Mouse (Mus musculus): ENCODE data around the gene Lkaaear1. TPM values are rescaled to one million over a fixed set of nuclear protein-coding genes. Genes with fewer than 3 reads are reported as not detected.

Gene Lkaaear1
- total and polyA plus RNA-seq, 3 experiments, result not detected

GRCm38 (mm10) chr2:181657441-181657840 is 40.8 kb downstream of the Lkaaear1 start:
- in situ Hi-C loops (cut with MboI; ENCODE audit: low pct_ligation_motif_present, low pct_unique_long_range_greater_than_20kb, low sequenced_read_pairs) (no loop called here), dilution Hi-C loops (cut with MboI; ENCODE audit: extremely low pct_ligation_motif_present, extremely low pct_unique_long_range_greater_than_20kb, low sequenced_read_pairs) (no loop called here)
- Histone ChIP-seq H3K9me3 (replicated peaks; ENCODE audit: low read length) (no peaks in the 10 kb centered on the region), H3K4me2 (ENCODE audit: insufficient read depth, low read depth, poor library complexity, severe bottlenecking) (no peak overlapping the region), H3K27ac (ENCODE audit: insufficient read depth, low read depth) (no peak overlapping the region), H3K27me3 (replicated peaks) (no peaks in the 10 kb centered on the region), H3K36me3 (replicated peaks in 1 of 2; ENCODE audit: control insufficient read depth in 1 of 2, insufficient read depth in 1 of 2, low read length in 1 of 2) (peaks cover 37 to 67% of the 10 kb centered on the region in 2 experiments), H3K9ac (ENCODE audit: insufficient read depth, low read depth) (no peak overlapping the region), H3K4me1 (ENCODE audit: control insufficient read depth in 1 of 2, insufficient read depth in 2 of 2) (peaks cover 0 to 11% of the 10 kb centered on the region in 2 experiments; a peak in 2 of 4 replicates), H3K4me3 (replicated peaks in 1 of 3; ENCODE audit: low read depth in 2 of 3, low read length in 2 of 3, poor library complexity in 1 of 3) (no peak overlapping the region), H3K79me2 (replicated peaks; ENCODE audit: control insufficient read depth, extremely low read depth, insufficient read depth, poor library complexity, severe bottlenecking) (no peaks in the 10 kb centered on the region)
- no peak for DNase-seq (ENCODE audit: extremely low read depth)
- TF ChIP-seq JUN (IDR thresholded peaks at IDR 0.05; ENCODE audit: insufficient read depth, low read depth, low read length), result no peak
- TF ChIP-seq POLR2AphosphoS2 (IDR thresholded peaks at IDR 0.05; ENCODE audit: low read depth, low read length), result no peak
- TF ChIP-seq UBTF (IDR thresholded peaks at IDR 0.05; ENCODE audit: low read depth, low read length), result no peak
- no peak for TF ChIP-seq MAFK (IDR thresholded peaks at IDR 0.05; ENCODE audit: insufficient replicate concordance, low read length)
- TF ChIP-seq CHD2 (IDR thresholded peaks at IDR 0.05; ENCODE audit: low read length), result no peak
- no peak for TF ChIP-seq NRF1 (IDR thresholded peaks at IDR 0.05; ENCODE audit: low read depth, low read length)

- DNase-seq (ENCODE audit: extremely low read depth), result no peak
- TF ChIP-seq ZC3H11A (IDR thresholded peaks at IDR 0.05; ENCODE audit: low read depth, low read length) (no peak), RAD21 (IDR thresholded peaks at IDR 0.05; ENCODE audit: low read depth, low read length) (no peak)
- no peaks in the 10 kb centered on the region for H3K79me2 ChIP-seq (replicated peaks; ENCODE audit: control insufficient read depth, extremely low read depth, insufficient read depth, poor library complexity, severe bottlenecking)
- H3K9me3 ChIP-seq (replicated peaks; ENCODE audit: low read length), result no peaks in the 10 kb centered on the region
- H3K9ac ChIP-seq (ENCODE audit: insufficient read depth, low read depth), result no peak within 1 kb of the TSS
- peaks cover 44 to 74% of the 10 kb centered on the region in 2 experiments for H3K36me3 ChIP-seq (replicated peaks in 1 of 2; ENCODE audit: control insufficient read depth in 1 of 2, insufficient read depth in 1 of 2, low read length in 1 of 2)
- H3K27me3 ChIP-seq (replicated peaks), result no peaks in the 10 kb centered on the region
- peaks cover 0 to 9% of the 10 kb centered on the region in 2 experiments; a peak in 1 of 4 replicates for H3K4me1 ChIP-seq (ENCODE audit: control insufficient read depth in 1 of 2, insufficient read depth in 2 of 2)
- H3K4me2 ChIP-seq (ENCODE audit: insufficient read depth, low read depth, poor library complexity, severe bottlenecking), result no peak within 1 kb of the TSS
- dilution Hi-C loops (cut with MboI; ENCODE audit: extremely low pct_ligation_motif_present, extremely low pct_unique_long_range_greater_than_20kb, low sequenced_read_pairs) (no loop called here), in situ Hi-C loops (cut with MboI; ENCODE audit: low pct_ligation_motif_present, low pct_unique_long_range_greater_than_20kb, low sequenced_read_pairs) (no loop called here)
- no peak within 1 kb of the TSS for H3K27ac ChIP-seq (ENCODE audit: insufficient read depth, low read depth)
- no peak within 1 kb of the TSS for H3K4me3 ChIP-seq (replicated peaks in 1 of 3; ENCODE audit: low read depth in 2 of 3, low read length in 2 of 3, poor library complexity in 1 of 3)
Measured at GRCm38 (mm10) chr2:181656734-181657133, 41.5 kb downstream of the Lkaaear1 start, which contains the start of gene Gm29797. Gm29797 (plus strand) TSS chr2:181657034.

- no peak for TF ChIP-seq CHD2 (IDR thresholded peaks at IDR 0.05; ENCODE audit: low read length)
- no peak for TF ChIP-seq E2F4 (IDR thresholded peaks at IDR 0.05; ENCODE audit: insufficient replicate concordance, low read depth, low read length)
- in situ Hi-C loops (cut with MboI; ENCODE audit: low pct_ligation_motif_present, low pct_unique_long_range_greater_than_20kb, low sequenced_read_pairs), result no loop called here
Measured at GRCm38 (mm10) chr2:181653523-181653922, 44.7 kb downstream of the Lkaaear1 start.

More at GRCm38 (mm10) chr2:181653523-181653922, 44.7 kb downstream of the Lkaaear1 start:
- H3K9me3 ChIP-seq (replicated peaks; ENCODE audit: low read length), result no peaks in the 10 kb centered on the region
- dilution Hi-C loops (cut with MboI; ENCODE audit: extremely low pct_ligation_motif_present, extremely low pct_unique_long_range_greater_than_20kb, low sequenced_read_pairs), result no loop called here
- no peaks in the 10 kb centered on the region for H3K4me1 ChIP-seq (ENCODE audit: control insufficient read depth in 1 of 2, insufficient read depth in 2 of 2)
- no peaks in the 10 kb centered on the region for H3K27me3 ChIP-seq (replicated peaks)
- H3K36me3 ChIP-seq (replicated peaks in 1 of 2; ENCODE audit: control insufficient read depth in 1 of 2, insufficient read depth in 1 of 2, low read length in 1 of 2), result peaks cover 62 to 91% of the 10 kb centered on the region in 2 experiments
- no peak overlapping the region for H3K4me2 ChIP-seq (ENCODE audit: insufficient read depth, low read depth, poor library complexity, severe bottlenecking)
- H3K4me3 ChIP-seq (replicated peaks in 1 of 3; ENCODE audit: low read depth in 2 of 3, low read length in 2 of 3, poor library complexity in 1 of 3), result no peak overlapping the region
- no peak for DNase-seq (ENCODE audit: extremely low read depth)
- H3K9ac ChIP-seq (ENCODE audit: insufficient read depth, low read depth), result no peak overlapping the region
- H3K27ac ChIP-seq (ENCODE audit: insufficient read depth, low read depth), result no peak overlapping the region
- no peaks in the 10 kb centered on the region for H3K79me2 ChIP-seq (replicated peaks; ENCODE audit: control insufficient read depth, extremely low read depth, insufficient read depth, poor library complexity, severe bottlenecking)

Measured in CH12.LX (cell line).